8 mouse cellular contexts compared by ENCODE assay signal in genomic region chr1:106714530-106714981, GRCm38 (mm10). TPM values are rescaled to one million over a fixed set of nuclear protein-coding genes. Genes with fewer than 3 reads are reported as not detected.
DNase-seq lines count a peak whose midpoint lies in the region; ATAC-seq and TF ChIP-seq lines count a peak whose summit lies in the region.

No protein-coding gene starts in this region.

- H3K4me2 ChIP-seq in heart, embryonic 14.5 days (ENCODE audit: low read length): peak overlapping the region; percentile 95
- peak overlapping the region; percentile 92 for H3K4me2 ChIP-seq in embryonic facial prominence, embryonic 15.5 days (replicated peaks)
- peak overlapping the region; percentile 86 for H3K4me2 ChIP-seq in limb, embryonic 15.5 days

- H3K9ac ChIP-seq in heart, embryonic 14.5 days (ENCODE audit: low read length): peak overlapping the region; percentile 90
- H3K9ac ChIP-seq in embryonic facial prominence, embryonic 15.5 days: peak overlapping the region; percentile 74
- H3K9ac ChIP-seq in limb, embryonic 15.5 days: peak overlapping the region; percentile 78

- no peaks in the 10 kb centered on the region for H3K27me3 ChIP-seq in heart, embryonic 14.5 days (ENCODE audit: control insufficient read depth, insufficient read depth, low read length)
- H3K27me3 ChIP-seq in E14TG2a.4 (ENCODE audit: insufficient read depth, low read length): peaks cover 44% of the 10 kb centered on the region
- no peaks in the 10 kb centered on the region for H3K27me3 ChIP-seq in embryonic facial prominence, embryonic 15.5 days
- H3K27me3 ChIP-seq in limb, embryonic 15.5 days: no peaks in the 10 kb centered on the region
- H3K27me3 ChIP-seq in splenic B cell, adult 2 months (ENCODE audit: control insufficient read depth, insufficient read depth, low read length, poor library complexity, severe bottlenecking): no peaks in the 10 kb centered on the region; the same call in 1 of the 2 replicates

- DNase-seq in heart, postnatal 36 days: no peak
- DNase-seq in splenic B cell, adult 2 months (ENCODE audit: low read depth, low spot score): peak; percentile 36
- no peak for DNase-seq in right cerebral cortex, postnatal 36 days (ENCODE audit: low spot score in 2 of 2)
- no peak for DNase-seq in right cerebral cortex, adult 18-20 months

- intact Hi-C loops in heart, postnatal 36 days (cut with DNase I): loop anchor here (5.0 kb wide), 1 partner anchor 47 kb away; no protein-coding TSS in a partner anchor

- no peak for TF ChIP-seq CTCF in E14TG2a.4 (conservative IDR thresholded peaks at IDR 0.05; ENCODE audit: low read length)

- no peaks in the 10 kb centered on the region for H3K36me3 ChIP-seq in heart, embryonic 14.5 days (ENCODE audit: control insufficient read depth, insufficient read depth, low read length)
- no peaks in the 10 kb centered on the region for H3K36me3 ChIP-seq in E14TG2a.4 (ENCODE audit: insufficient read depth, low read length)
- H3K36me3 ChIP-seq in embryonic facial prominence, embryonic 15.5 days: no peaks in the 10 kb centered on the region
- no peaks in the 10 kb centered on the region for H3K36me3 ChIP-seq in limb, embryonic 15.5 days
- H3K36me3 ChIP-seq in splenic B cell, adult 2 months (ENCODE audit: control insufficient read depth, insufficient read depth, low read length, poor library complexity, severe bottlenecking): no peaks in the 10 kb centered on the region

- peaks cover 5 to 10% of the 10 kb centered on the region in 2 experiments for H3K4me1 ChIP-seq in heart, embryonic 14.5 days (ENCODE audit: control insufficient read depth in 2 of 2, insufficient read depth in 2 of 2, low read length in 2 of 2)
- H3K4me1 ChIP-seq in E14TG2a.4 (replicated peaks; ENCODE audit: low read depth, low read length): peaks cover 12% of the 10 kb centered on the region; the same call in 1 of the 2 replicates
- peaks cover 18% of the 10 kb centered on the region; the same call in 1 of the 2 replicates for H3K4me1 ChIP-seq in embryonic facial prominence, embryonic 15.5 days
- peaks cover 12% of the 10 kb centered on the region for H3K4me1 ChIP-seq in limb, embryonic 15.5 days

- 6% methylated on average over 20 of the region's 21 CpGs for WGBS in heart, embryonic 14.5 days
- WGBS in embryonic facial prominence, embryonic 15.5 days: 2% methylated on average over 21 of the region's 21 CpGs
- WGBS in limb, embryonic 15.5 days: 3% methylated on average over 21 of the region's 21 CpGs

- peak overlapping the region; percentile 38 to 88 for H3K27ac ChIP-seq in heart, embryonic 14.5 days (replicated peaks in 1 of 2; ENCODE audit: control insufficient read depth in 1 of 2, insufficient read depth in 1 of 2, low read depth in 2 of 2, low read length in 2 of 2)
- peak overlapping the region; percentile 93 for H3K27ac ChIP-seq in embryonic facial prominence, embryonic 15.5 days (replicated peaks)
- H3K27ac ChIP-seq in limb, embryonic 15.5 days: peak overlapping the region; percentile 95

- H3K4me3 ChIP-seq in heart, embryonic 14.5 days (ENCODE audit: control insufficient read depth in 1 of 2, insufficient read depth in 1 of 2, low read depth in 1 of 2, low read length in 2 of 2): peak overlapping the region; percentile 58 to 86
- H3K4me3 ChIP-seq in E14TG2a.4 (replicated peaks; ENCODE audit: low read length): peak overlapping the region; percentile 84
- peak overlapping the region; percentile 76 for H3K4me3 ChIP-seq in embryonic facial prominence, embryonic 15.5 days (replicated peaks)
- peak overlapping the region; percentile 77 for H3K4me3 ChIP-seq in limb, embryonic 15.5 days

- no peaks in the 10 kb centered on the region for H3K9me3 ChIP-seq in heart, embryonic 14.5 days (ENCODE audit: control insufficient read depth, low read length)
- no peaks in the 10 kb centered on the region for H3K9me3 ChIP-seq in E14TG2a.4 (ENCODE audit: low read length)
- no peaks in the 10 kb centered on the region for H3K9me3 ChIP-seq in embryonic facial prominence, embryonic 15.5 days (replicated peaks)
- no peaks in the 10 kb centered on the region for H3K9me3 ChIP-seq in limb, embryonic 15.5 days

- peak; percentile 70 for ATAC-seq in heart, embryonic 14.5 days (ENCODE audit: insufficient number of reproducible peaks, insufficient read depth, low FRiP score, low read depth)
- no peak; the same call in none of the 2 replicates for ATAC-seq in embryonic facial prominence, embryonic 15.5 days (ENCODE audit: insufficient number of reproducible peaks, low FRiP score, low TSS enrichment, low read depth)
- ATAC-seq in limb, embryonic 15.5 days (ENCODE audit: insufficient number of reproducible peaks, low FRiP score, low TSS enrichment, low read depth): no peak

RNA-seq across cellular contexts. Expression of gene Bcl2, which starts 0.5 kb away (rescaled TPM):
- polyA plus RNA-seq in heart, embryonic 14.5 days (2014; fragmentation: Nextera tagmentation; extraction: Ambion mirVana): 5.3 and 6.2 TPM in 2 replicates
- total RNA-seq in heart, postnatal 36 days (2021): 1 to 10 TPM; 3.7 to 5.1 TPM
- 22.0 and 23.4 TPM in 2 replicates for polyA plus RNA-seq in embryonic facial prominence, embryonic 15.5 days (2015; fragmentation: Nextera tagmentation; extraction: Ambion mirVana)
- polyA plus RNA-seq in limb, embryonic 15.5 days (2015; fragmentation: Nextera tagmentation; extraction: Ambion mirVana): 19.2 and 20.3 TPM in 2 replicates

RNA-seq across cellular contexts. Expression of gene Kdsr, which starts 45.0 kb away (rescaled TPM):
- 9.8 and 11.2 TPM in 2 replicates for polyA plus RNA-seq in heart, embryonic 14.5 days (2014; fragmentation: Nextera tagmentation; extraction: Ambion mirVana)
- total RNA-seq in heart, postnatal 36 days (2021): 1 to 10 TPM; 8.4 to 8.6 TPM
- polyA plus RNA-seq in embryonic facial prominence, embryonic 15.5 days (2015; fragmentation: Nextera tagmentation; extraction: Ambion mirVana): 18.0 and 18.1 TPM in 2 replicates
- 19.4 TPM in 2 replicates for polyA plus RNA-seq in limb, embryonic 15.5 days (2015; fragmentation: Nextera tagmentation; extraction: Ambion mirVana)
